Mouse (Mus musculus): ENCODE data around the gene Dsn1.

Dsn1 gene

GRCm38 (mm10) chr2:157019228-157019627, 12.3 kb upstream of the Dsn1 start:
- no peak for DNase-seq

GRCm38 (mm10) chr2:157016529-157017270, 9.7 kb upstream of the Dsn1 start:
- DNase-seq: no peak

GRCm38 (mm10) chr2:157012341-157012740, 5.4 kb upstream of the Dsn1 start:
- DNase-seq: no peak

- no peak for DNase-seq
Measured at GRCm38 (mm10) chr2:157010634-157011310, 3.8 kb upstream of the Dsn1 start.

- DNase-seq: no peak
Measured at GRCm38 (mm10) chr2:157010121-157010520, 3.2 kb upstream of the Dsn1 start.

GRCm38 (mm10) chr2:157008509-157008908, 1.6 kb upstream of the Dsn1 start:
- no peak for DNase-seq

GRCm38 (mm10) chr2:157007234-157007596, 261 bp upstream of the Dsn1 start:
- no peak for DNase-seq

GRCm38 (mm10) chr2:157002321-157002720, 4.6 kb downstream of the Dsn1 start:
- DNase-seq: no peak

GRCm38 (mm10) chr2:156998263-156998662, 8.7 kb downstream of the Dsn1 start:
- no peak for DNase-seq

GRCm38 (mm10) chr2:156996576-156996975, 10.4 kb downstream of the Dsn1 start:
- peak; percentile 34 to 42 for DNase-seq

- DNase-seq: peak; percentile 97 to 98
Measured at GRCm38 (mm10) chr2:156991470-156992319, 15.3 kb downstream of the Dsn1 start, which contains the start of gene Ndrg3. Gene Ndrg3, minus strand, starts transcription at chr2:156992056.

- DNase-seq: peak; percentile 22 to 44
Measured at GRCm38 (mm10) chr2:156990727-156991431, 16.1 kb downstream of the Dsn1 start.

GRCm38 (mm10) chr2:156987316-156987715, 19.6 kb downstream of the Dsn1 start:
- DNase-seq: no peak

GRCm38 (mm10) chr2:156982864-156983263, 24.1 kb downstream of the Dsn1 start:
- DNase-seq: no peak

GRCm38 (mm10) chr2:156981291-156981690, 25.7 kb downstream of the Dsn1 start:
- DNase-seq: no peak

GRCm38 (mm10) chr2:156980059-156980458, 26.9 kb downstream of the Dsn1 start:
- DNase-seq: no peak

- DNase-seq: no peak
Measured at GRCm38 (mm10) chr2:156976711-156977110, 30.2 kb downstream of the Dsn1 start.

- DNase-seq: peak; percentile 29 to 34
Measured at GRCm38 (mm10) chr2:156974967-156975366, 32.0 kb downstream of the Dsn1 start.

GRCm38 (mm10) chr2:156973316-156974100, 33.4 kb downstream of the Dsn1 start:
- DNase-seq: no peak

- DNase-seq: peak; percentile 56 to 68
Measured at GRCm38 (mm10) chr2:156970253-156970652, 36.7 kb downstream of the Dsn1 start.

- no peak for DNase-seq
Measured at GRCm38 (mm10) chr2:156968501-156968900, 38.5 kb downstream of the Dsn1 start.

GRCm38 (mm10) chr2:156967388-156967787, 39.6 kb downstream of the Dsn1 start:
- no peak for DNase-seq
